Mouse (Mus musculus): ENCODE measurements around the gene Aldh3a2.

DNA sequence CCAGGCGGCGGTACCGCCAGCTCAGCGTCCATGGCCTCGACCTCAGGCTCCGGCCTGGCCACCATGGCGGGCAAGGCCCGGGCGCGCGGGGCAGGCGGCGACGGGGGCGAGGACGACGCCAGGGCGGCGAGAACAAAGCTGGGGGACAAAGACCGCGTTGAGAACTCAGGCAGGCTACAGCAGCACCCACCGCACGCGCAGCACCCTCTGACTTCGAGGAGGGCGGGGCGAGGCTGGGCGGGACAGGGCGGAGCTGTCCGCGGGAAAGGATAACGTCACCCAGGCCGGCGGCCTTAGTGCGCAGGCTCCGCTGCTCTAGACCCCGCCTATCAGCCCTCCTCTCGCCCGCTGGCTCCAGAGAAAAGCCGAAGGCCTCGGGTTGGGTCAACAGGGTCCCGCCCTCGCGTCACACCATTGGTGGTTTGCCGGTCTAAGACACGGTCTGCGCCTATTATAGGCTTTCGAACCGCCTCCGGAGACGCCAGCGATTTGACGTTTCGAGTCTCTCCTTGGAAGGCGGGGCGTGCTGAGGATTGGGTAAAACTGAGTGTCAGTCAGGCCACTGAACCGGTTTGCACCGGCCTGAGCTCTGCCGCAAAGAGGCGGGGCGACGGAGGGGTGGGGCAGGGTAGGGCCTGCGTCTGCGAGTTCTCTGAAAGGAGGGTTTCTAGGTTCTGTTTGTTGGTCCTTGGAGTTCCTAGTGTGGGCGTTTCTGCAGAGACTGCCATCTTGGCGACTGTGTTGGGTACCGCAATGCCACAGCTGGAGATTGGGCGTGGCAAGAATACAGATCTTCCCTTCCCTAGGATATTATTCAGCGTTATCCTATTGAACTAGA is 92.2 kb downstream of the Aldh3a2 start, which contains the start of gene Usp22:
- TF ChIP-seq ZNF384 (IDR thresholded peaks at IDR 0.05; ENCODE audit: low read depth, low read length) (no peak), EP300 (IDR thresholded peaks at IDR 0.05; ENCODE audit: low read length) (no peak), MAZ (IDR thresholded peaks at IDR 0.05; ENCODE audit: low read depth, low read length) (no peak)
